Mouse (Mus musculus) stomach, postnatal 0 days (tissue): ENCODE measurements around the gene Auts2.

ENCODE experiments used
- CTCF ChIP-seq: IDR thresholded peaks from 2 replicates; pipeline ENCODE4 v1.5.1; 2016; ENCODE audit warnings: antibody characterized with exemption, low read depth, mild to moderate bottlenecking, moderate library complexity
- EP300 ChIP-seq: optimal IDR thresholded peaks from 2 replicates; pipeline ENCODE3; 2016; ENCODE audit warnings: antibody characterized with exemption

DNA sequence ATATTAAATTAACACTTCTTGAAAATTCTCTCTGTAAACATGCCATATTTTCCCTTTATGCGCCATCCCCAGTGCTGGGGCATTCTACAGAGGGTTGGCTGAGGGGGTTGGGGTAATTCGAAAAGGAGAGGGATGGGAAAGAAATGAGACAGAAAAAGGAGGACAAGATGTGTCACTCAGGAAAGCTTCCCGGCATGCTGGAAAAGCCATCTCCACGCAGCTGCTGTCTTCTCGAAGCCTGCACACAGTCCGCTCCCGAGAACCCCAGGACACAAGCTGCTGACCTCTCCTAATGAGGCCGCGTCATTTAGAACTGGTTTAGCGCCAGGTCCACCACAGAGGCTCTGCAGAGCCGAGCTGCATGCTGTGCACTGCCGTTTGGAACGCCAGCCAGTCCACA is 825.1 kb downstream of the Auts2 start:
- no peak for TF ChIP-seq EP300
- no peak for TF ChIP-seq CTCF
